Mouse (Mus musculus): ENCODE measurements around the gene Arhgap22.
A peak's percentile ranks its signal among the peaks of the same experiment; 100 is the strongest.

DNA sequence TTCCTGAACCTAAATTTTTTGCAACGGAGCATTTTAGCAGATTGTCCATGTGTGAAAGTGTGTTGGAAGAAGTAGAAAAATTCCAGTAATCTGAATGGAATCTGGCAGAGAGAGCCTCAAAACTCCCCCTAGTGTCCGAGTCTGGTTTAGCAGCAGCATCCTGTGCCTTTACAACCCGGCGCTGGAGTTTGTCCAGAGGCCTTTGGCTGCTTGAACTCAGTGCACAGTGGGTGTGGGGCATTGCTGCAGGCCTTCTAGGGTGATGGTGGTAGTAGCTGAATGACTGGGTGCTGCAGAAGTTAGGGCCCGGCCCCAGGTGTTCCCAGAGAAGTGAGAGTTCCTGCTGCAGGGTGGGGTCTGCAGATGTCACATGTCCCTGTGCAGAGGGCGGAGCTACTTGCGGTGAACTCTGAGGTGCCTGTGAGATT, 108.8 kb downstream of the Arhgap22 start:
- peak; percentile 69 for TF ChIP-seq CTCF (IDR thresholded peaks at IDR 0.05; ENCODE audit: insufficient read depth, low read length)
- TF ChIP-seq POLR2A (IDR thresholded peaks at IDR 0.05; ENCODE audit: borderline replicate concordance, extremely low read depth, low read depth, low read length), result no peak

Data from lung, adult 2 months (tissue).